Mouse (Mus musculus) forebrain, embryonic 13.5 days (tissue): Measurements from ENCODE around the gene Kcnmb2. TPM values are rescaled to one million over a fixed set of nuclear protein-coding genes. Genes with fewer than 3 reads are reported as not detected.
A peak's percentile ranks its signal among the peaks of the same experiment; 100 is the strongest.

ENCODE experiments used
- ATAC-seq: fragments of 200-750 bp; cut with Nextera tagmentation; 2 replicates; pipeline ENCODE4 v1.8.0; 2017
- H3K27ac ChIP-seq: fragments of 300-500 bp; sonication (generic); 2 replicates; pipeline ENCODE4 v1.5.1; 2015; ENCODE audit warnings: inconsistent platforms, mild to moderate bottlenecking, moderate library complexity
- H3K27me3 ChIP-seq: fragments of 300-500 bp; sonication (generic); 2 replicates; pipeline ENCODE4 v1.6.1; 2015; ENCODE audit warnings: mild to moderate bottlenecking, inconsistent platforms
- H3K36me3 ChIP-seq: fragments of 300-500 bp; sonication (generic); 2 replicates; pipeline ENCODE4 v1.6.1; 2015; ENCODE audit warnings: mild to moderate bottlenecking, inconsistent platforms; ENCODE audit not compliant: poor library complexity, severe bottlenecking
- H3K4me1 ChIP-seq: fragments of 300-500 bp; sonication (generic); 2 replicates; pipeline ENCODE4 v1.6.1; 2015; ENCODE audit warnings: inconsistent platforms
- H3K4me2 ChIP-seq: fragments of 300-500 bp; sonication (generic); 2 replicates; pipeline ENCODE4 v1.6.1; 2015; ENCODE audit warnings: inconsistent platforms, mild to moderate bottlenecking, moderate library complexity
- H3K4me3 ChIP-seq: fragments of 300-500 bp; sonication (generic); 2 replicates; pipeline ENCODE4 v1.5.1; 2015; ENCODE audit warnings: mild to moderate bottlenecking, inconsistent platforms
- H3K9ac ChIP-seq: fragments of 300-500 bp; sonication (generic); 2 replicates; pipeline ENCODE4 v1.6.1; 2015; ENCODE audit warnings: mild to moderate bottlenecking, inconsistent platforms
- H3K9me3 ChIP-seq: fragments of 300-500 bp; sonication (generic); replicated peaks from 2 replicates; pipeline ENCODE4 v1.6.1; 2016; ENCODE audit warnings: inconsistent platforms
- WGBS: fragments of 180-500 bp; shearing (Covaris S2); methylation state at CpG from one replicate; pipeline ENCODE4 v1.1.7; 2015; 5-methylcytosine and 5-hydroxymethylcytosine counted together
- polyA plus RNA-seq: library from polyadenylated mRNA; unstranded; fragments of >200 nt; fragmentation: Nextera tagmentation; extraction: Ambion mirVana; gene quantifications from 2 replicates; pipeline ENCODE4 v1.2.1, GENCODE M21; 2015

Kcnmb2 gene
- polyA plus RNA-seq, 1 experiment from 2014 or later = 4.0 TPM

DNA sequence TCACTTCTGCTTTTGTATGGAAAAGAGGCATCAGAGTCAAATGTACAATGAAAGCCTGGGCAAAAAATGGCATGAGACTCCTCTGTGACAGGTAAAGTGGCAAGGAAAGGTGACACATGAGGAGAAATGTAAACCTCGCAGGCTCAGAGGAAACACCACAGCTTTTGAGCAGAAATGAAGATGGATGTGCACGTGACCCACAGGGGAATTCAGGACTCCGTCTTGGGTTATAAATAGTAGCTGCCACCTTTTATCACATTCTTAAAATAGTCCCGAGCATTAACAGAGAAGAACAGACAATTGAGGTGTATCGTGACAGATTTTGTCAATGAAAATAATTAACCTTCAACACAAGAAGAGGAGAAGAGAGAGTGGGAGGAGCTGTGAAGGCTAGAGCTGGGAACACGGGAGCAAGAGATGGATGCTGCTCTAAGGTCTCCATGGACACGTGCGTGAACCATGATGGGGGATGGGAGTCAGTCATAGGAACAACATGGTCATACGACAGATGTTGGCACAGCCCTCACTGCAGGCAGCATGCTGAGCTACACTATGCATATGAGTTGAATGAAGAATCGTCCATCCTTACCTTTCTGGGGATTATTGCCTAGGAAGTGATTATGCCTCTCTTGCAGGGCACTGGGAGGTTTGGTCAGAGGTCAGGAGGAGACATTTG is 127.2 kb downstream of the Kcnmb2 start:
- H3K9ac ChIP-seq = no peak overlapping the region
- H3K4me2 ChIP-seq = no peak overlapping the region
- H3K36me3 ChIP-seq = no peaks in the 10 kb centered on the region
- no peaks in the 10 kb centered on the region for H3K4me1 ChIP-seq
- ATAC-seq = peak; percentile 16; the same call in 1 of the 2 replicates
- no peak overlapping the region for H3K4me3 ChIP-seq
- no peaks in the 10 kb centered on the region for H3K27me3 ChIP-seq
- H3K9me3 ChIP-seq = no peaks in the 10 kb centered on the region
- H3K27ac ChIP-seq = no peak overlapping the region
- 79% methylated on average over 10 of the region's 10 CpGs for WGBS

DNA sequence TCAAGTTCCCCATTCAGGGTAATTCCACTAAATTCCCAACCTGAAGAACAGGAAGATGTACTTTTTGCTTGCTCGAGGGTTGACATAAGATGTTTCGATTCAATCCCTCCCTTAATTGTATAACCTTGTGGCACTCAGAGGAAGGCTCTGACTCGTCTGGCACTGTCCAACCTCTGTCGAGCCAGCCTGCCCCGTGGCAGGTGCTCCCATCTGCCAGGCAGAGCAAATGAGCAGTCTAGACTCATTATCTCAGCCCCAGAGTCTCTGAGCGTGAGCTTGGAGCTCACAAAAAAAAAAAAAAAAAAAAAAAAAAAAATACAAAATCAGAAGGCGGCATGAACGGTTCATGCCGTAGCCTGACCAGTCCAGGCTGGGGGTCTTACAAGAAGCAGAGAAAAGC is 130.1 kb downstream of the Kcnmb2 start:
- H3K4me3 ChIP-seq = no peak overlapping the region
- no peak overlapping the region for H3K9ac ChIP-seq
- H3K4me1 ChIP-seq = no peaks in the 10 kb centered on the region
- 46% methylated on average over 9 of the region's 9 CpGs for WGBS
- H3K36me3 ChIP-seq = no peaks in the 10 kb centered on the region
- H3K9me3 ChIP-seq = no peaks in the 10 kb centered on the region
- no peak overlapping the region for H3K27ac ChIP-seq
- ATAC-seq = peak; percentile 69
- H3K27me3 ChIP-seq = no peaks in the 10 kb centered on the region
- no peak overlapping the region for H3K4me2 ChIP-seq

DNA sequence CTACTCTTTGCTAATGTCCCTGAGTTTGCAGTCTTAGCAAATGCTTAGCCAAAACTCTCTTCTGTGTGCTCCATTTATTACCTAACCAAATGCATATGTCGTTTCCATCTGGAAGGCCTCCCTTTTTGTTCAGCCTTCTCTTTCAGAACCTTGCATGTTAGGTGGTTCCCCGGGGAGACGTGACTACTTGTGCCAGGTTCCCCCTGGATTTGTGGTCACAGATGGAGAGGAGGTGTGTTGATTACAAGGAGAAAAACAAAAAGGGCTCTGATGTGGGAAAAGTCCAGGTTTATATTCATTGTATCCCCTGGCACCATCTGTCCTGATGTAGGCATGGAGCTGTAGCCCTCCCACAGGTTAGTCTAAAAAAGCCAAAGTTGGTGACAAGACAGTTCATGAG is 141.5 kb downstream of the Kcnmb2 start:
- Histone ChIP-seq H3K27ac (no peak overlapping the region), H3K4me2 (no peak overlapping the region), H3K4me1 (no peaks in the 10 kb centered on the region), H3K4me3 (no peak overlapping the region), H3K27me3 (no peaks in the 10 kb centered on the region), H3K9me3 (no peaks in the 10 kb centered on the region), H3K36me3 (no peaks in the 10 kb centered on the region), H3K9ac (no peak overlapping the region)
- ATAC-seq = no peak
- 63% methylated on average over 3 of the region's 3 CpGs for WGBS

DNA sequence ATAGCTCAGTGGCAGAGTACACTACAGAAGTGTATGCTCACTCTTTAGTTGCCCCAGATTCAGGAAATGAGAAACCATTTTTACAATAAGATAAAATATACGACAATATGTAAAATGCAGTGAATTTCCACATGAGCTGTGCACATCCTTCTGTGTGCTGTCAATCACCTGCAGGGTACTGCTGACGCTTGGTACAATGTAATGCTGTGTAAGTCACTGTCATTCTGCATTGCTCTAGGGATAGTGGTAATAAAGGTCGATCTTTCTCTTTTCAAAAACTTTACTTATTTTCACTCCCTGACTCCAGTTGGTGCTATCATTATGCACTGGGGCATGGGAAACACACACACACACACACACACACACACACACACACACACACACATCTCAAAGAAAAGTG is 146.5 kb downstream of the Kcnmb2 start:
- no peak overlapping the region for H3K9ac ChIP-seq
- H3K4me1 ChIP-seq = no peaks in the 10 kb centered on the region
- no peak for ATAC-seq
- 86% methylated on average over 3 of the region's 3 CpGs for whole genome bisulfite sequencing
- no peak overlapping the region for H3K27ac ChIP-seq
- no peak overlapping the region for H3K4me3 ChIP-seq
- H3K4me2 ChIP-seq = no peak overlapping the region
- H3K27me3 ChIP-seq = no peaks in the 10 kb centered on the region
- no peaks in the 10 kb centered on the region for H3K36me3 ChIP-seq
- H3K9me3 ChIP-seq = no peaks in the 10 kb centered on the region

DNA sequence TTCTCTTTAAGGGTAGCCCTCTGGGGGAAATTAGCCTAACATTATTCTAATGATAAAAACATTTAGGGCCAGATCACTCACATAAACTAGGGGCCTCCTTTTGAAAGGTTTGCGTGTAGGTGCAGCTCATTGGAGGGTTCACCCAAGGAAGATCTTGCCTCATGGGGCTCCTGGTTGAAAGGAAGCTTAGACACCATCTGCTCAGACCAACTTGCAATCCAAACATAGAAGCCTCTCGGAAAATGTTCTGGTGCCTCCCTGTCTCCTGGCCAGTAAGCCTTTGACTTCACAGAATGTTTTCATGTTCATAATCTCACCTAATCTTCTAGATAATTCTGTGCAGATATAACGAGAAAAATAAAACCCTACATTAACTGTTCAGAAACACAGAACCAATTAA is 150.3 kb downstream of the Kcnmb2 start:
- 67% methylated on average over 3 of the region's 3 CpGs for WGBS
- no peak for ATAC-seq

DNA sequence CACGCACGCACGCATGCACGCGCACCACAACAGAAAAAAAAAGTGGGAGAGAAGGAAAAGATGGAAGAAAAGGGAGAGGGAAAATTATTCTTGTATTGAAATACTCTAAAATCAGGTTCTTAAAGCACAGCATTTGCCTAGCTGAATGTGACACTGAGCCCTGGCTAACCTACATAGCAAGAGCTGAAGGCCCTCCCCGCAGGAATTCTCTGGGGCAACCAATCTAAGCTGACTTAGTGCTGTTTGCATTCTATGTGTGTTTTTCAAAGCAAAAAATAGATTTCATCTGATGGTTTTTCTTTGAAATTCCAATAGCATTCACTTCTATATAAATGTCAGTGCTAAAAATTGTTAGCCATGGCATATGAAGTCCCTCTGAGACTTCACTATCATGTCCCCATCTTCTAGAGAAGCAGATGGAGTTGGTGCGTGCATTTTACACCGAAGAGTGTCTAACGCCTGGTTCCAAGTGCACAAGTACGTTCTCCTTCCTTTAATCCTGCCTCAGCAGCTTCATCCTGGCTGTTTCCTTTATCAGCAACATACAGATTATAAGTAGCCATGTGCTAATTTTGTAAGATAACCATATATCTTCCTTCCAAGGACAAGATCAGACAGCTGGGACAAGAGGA is 151.4 kb downstream of the Kcnmb2 start:
- 95% methylated on average over 10 of the region's 10 CpGs for WGBS
- Histone ChIP-seq H3K27ac (no peak overlapping the region), H3K4me3 (no peak overlapping the region), H3K27me3 (no peaks in the 10 kb centered on the region), H3K4me2 (no peak overlapping the region), H3K4me1 (no peaks in the 10 kb centered on the region), H3K9me3 (no peaks in the 10 kb centered on the region), H3K36me3 (no peaks in the 10 kb centered on the region), H3K9ac (no peak overlapping the region)
- no peak for ATAC-seq

More for the DNA sequence above, 150.3 kb downstream of the Kcnmb2 start:
- Histone ChIP-seq H3K36me3 (no peaks in the 10 kb centered on the region), H3K4me3 (no peak overlapping the region), H3K4me2 (no peak overlapping the region), H3K27ac (no peak overlapping the region), H3K9me3 (no peaks in the 10 kb centered on the region), H3K9ac (no peak overlapping the region), H3K4me1 (no peaks in the 10 kb centered on the region), H3K27me3 (no peaks in the 10 kb centered on the region)

DNA sequence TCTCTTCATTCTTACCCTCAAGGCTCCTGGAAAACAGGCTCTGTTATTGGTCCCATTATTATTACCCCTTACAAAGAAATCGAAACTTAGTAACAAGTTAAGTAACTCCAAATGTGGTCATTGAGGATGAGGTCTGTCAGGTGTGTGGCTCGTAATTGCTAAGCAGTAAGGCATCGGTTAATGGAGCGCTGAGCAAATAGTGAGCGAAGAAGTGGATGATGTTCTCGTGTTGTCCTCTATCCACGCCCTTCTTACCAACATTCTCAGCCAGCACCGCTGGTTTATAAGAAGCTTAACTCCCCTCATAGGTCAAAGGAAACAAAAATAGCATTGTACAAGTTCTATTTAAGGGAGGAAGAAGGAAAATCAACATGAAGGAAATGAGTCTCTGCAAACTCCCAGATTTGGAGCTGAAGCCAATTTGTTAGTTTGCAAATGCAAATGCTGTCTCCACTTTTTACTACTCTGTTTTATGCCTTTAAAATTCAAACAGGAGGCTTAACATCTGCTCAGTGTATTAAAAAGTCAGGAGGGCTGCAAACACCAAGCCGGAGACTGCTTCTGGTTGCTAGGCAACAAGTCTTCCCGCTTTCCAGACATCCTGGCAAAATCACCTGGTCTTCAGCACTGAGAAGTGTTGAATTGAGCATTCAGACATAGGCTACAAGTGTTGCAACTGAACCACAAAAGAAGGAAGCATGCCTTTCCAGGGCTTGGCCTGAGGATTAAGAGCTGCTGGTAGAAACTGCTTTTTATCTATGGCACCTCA is 157.8 kb downstream of the Kcnmb2 start:
- Histone ChIP-seq H3K27ac (no peak overlapping the region), H3K9ac (no peak overlapping the region), H3K36me3 (no peaks in the 10 kb centered on the region), H3K4me3 (no peak overlapping the region), H3K27me3 (no peaks in the 10 kb centered on the region), H3K4me1 (peaks cover 13% of the 10 kb centered on the region), H3K9me3 (no peaks in the 10 kb centered on the region), H3K4me2 (no peak overlapping the region)
- peak; percentile 83 for ATAC-seq
- 44% methylated on average over 10 of the region's 10 CpGs for WGBS

DNA sequence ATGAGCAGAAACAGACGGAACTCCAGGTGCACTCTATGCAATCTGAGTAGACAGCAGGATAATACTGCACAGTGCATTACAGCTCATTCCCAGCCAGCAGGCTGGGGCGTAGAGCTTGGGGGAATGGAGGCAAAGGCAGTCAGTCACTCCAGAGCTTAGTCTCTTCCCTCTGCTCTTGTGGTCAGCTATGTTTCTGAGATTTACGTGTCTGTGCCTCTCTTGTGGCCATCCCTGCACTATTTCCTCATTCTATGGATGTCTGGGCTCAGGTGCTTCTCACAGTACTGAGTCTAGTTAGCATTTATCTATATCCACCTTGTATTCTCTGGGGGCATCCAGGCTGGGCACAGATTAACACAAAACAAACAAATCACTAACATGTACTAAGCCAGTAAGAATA is 160.4 kb downstream of the Kcnmb2 start:
- H3K4me2 ChIP-seq = no peak overlapping the region
- H3K9me3 ChIP-seq = no peaks in the 10 kb centered on the region
- peaks cover 24% of the 10 kb centered on the region for H3K4me1 ChIP-seq
- no peak overlapping the region for H3K9ac ChIP-seq
- ATAC-seq = no peak
- H3K4me3 ChIP-seq = no peak overlapping the region
- 81% methylated on average over 3 of the region's 3 CpGs for WGBS
- no peaks in the 10 kb centered on the region for H3K27me3 ChIP-seq
- H3K27ac ChIP-seq = no peak overlapping the region
- no peaks in the 10 kb centered on the region for H3K36me3 ChIP-seq

DNA sequence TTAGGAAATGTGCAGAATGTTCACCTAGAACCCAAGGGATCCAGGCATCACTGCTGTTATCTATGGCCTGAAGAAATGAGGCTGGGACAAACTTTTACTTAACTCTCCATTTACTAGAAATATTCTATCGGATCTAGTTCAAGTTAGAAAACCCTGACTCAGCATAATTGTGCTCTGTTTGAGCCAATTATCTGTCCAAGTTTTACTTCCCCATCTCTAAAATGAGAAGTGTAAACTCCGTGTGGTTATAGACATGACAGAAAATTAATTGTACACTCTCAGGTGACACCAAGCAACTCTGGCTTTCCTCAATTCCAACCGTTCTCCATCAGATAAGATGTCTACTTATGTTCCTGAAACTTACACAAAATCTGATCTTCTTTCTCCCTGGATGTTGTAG is 161.0 kb downstream of the Kcnmb2 start:
- no peak for ATAC-seq
- Histone ChIP-seq H3K9me3 (no peaks in the 10 kb centered on the region), H3K27ac (no peak overlapping the region), H3K27me3 (no peaks in the 10 kb centered on the region), H3K4me3 (no peak overlapping the region), H3K4me1 (peaks cover 27% of the 10 kb centered on the region), H3K36me3 (no peaks in the 10 kb centered on the region), H3K4me2 (no peak overlapping the region), H3K9ac (no peak overlapping the region)
- WGBS = 93% methylated on average over 3 of the region's 3 CpGs

DNA sequence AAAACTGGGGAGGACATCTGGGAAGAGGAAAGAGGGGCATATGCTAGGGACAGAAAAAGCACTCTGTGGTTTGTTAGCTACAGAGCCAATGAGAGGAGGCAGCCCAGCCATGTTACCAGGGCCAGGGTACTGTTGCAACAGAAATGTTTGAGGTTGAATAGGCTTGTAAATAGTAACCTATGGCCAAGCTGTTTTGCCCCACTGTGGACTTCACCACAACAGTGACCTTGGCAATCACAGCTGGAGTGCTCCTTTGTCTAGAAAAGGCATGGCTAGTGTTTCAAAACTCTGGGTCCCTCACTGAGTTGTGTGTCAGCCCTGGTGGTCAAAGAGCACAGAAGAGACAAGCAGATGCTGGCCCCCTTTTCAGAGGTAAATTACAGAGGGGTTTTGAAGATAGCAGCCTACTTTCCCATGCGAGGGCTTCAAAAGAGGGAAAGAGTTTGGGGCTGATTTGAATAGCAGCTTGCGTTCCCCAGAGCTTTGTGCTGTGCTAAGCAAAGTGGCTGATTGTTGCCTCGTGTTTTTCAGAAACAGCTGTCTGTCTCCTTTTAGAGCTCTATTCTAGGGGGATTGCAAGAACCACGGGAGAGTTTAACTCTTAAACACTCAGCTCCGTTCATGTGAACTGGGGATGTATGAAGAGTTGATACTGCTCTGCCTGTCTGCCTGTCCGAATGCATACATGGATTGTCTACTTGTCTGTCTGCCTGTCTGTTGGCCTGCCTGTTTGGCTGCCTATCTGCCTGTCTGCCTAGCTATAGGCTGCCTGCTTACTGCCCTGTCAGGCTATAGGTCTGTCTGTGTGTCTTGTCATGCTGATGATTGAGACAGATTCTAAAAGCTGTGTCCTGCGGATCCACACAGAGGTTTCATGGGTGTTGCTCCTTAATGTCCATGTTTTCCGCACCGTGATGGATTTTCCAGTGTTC is 165.0 kb downstream of the Kcnmb2 start:
- WGBS = 32% methylated on average over 9 of the region's 9 CpGs
- no peaks in the 10 kb centered on the region for H3K27me3 ChIP-seq

DNA sequence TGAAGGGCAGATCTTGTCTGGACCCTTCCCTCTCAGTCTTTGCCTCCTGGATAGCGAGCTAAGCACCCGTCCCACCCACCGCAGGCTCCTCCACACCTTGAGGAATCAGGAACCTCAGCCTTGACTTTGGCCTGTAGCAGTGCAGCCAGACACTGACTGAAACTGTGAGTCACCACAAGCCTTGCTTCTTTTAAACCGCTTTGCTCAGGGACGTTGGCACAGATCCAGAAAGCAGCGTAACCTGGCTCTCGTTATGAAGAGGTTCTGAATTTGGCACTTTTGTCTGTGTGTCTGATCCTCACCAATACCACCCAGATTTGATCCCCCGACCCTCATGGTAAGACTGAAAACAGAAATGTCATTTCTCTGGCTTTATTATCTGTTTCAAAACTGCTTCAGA is 171.6 kb downstream of the Kcnmb2 start:
- Histone ChIP-seq H3K4me1 (no peaks in the 10 kb centered on the region), H3K9me3 (no peaks in the 10 kb centered on the region), H3K27ac (no peak overlapping the region), H3K9ac (no peak overlapping the region), H3K27me3 (no peaks in the 10 kb centered on the region), H3K4me2 (no peak overlapping the region), H3K4me3 (no peak overlapping the region), H3K36me3 (no peaks in the 10 kb centered on the region)
- ATAC-seq = no peak
- 52% methylated on average over 8 of the region's 8 CpGs for WGBS

More for the DNA sequence above, 165.0 kb downstream of the Kcnmb2 start:
- no peaks in the 10 kb centered on the region for H3K36me3 ChIP-seq
- no peak overlapping the region for H3K4me2 ChIP-seq
- peak overlapping the region; percentile 68 for H3K27ac ChIP-seq
- H3K9me3 ChIP-seq = no peaks in the 10 kb centered on the region
- no peak overlapping the region for H3K4me3 ChIP-seq
- peak overlapping the region; percentile 16; the same call in 1 of the 2 replicates for H3K9ac ChIP-seq
- peaks cover 14% of the 10 kb centered on the region for H3K4me1 ChIP-seq
- ATAC-seq = peak; percentile 81
